Mouse (Mus musculus) left cerebral cortex, postnatal 10 days (tissue): ENCODE results near the gene Klhl35. TPM values are rescaled to one million over a fixed set of nuclear protein-coding genes. Genes with fewer than 3 reads are reported as not detected.
A peak's percentile ranks its signal among the peaks of the same experiment; 100 is the strongest.

Experiments used
- DNase-seq, 2 experiments: peaks; one replicate each; pipeline ENCODE4 v3.0.0; 2021 to 2022; ENCODE audit warnings: low spot score in 2 of 2, mixed read lengths in 1 of 2; ENCODE audit errors: extremely low spot score in 1 of 2
- intact Hi-C: fragments of 180-260 bp; cut with DNase I; formaldehyde crosslinking; loops from one replicate; pipeline ENCODE4 v1.15.1; 2025
- total RNA-seq, 2 experiments: library from RNA; stranded (reverse); gene quantifications; 2 replicates each; pipeline ENCODE4 v1.2.3; 2021

The Klhl35 gene
- total RNA-seq, 2 experiments from 2014 or later, result 1.4 to 2.6 TPM

GRCm38 (mm10) chr7:99448619-99449018 is 17.2 kb upstream of the Klhl35 start:
- intact Hi-C loops, result no loop called here

GRCm38 (mm10) chr7:99449063-99449462 is 16.7 kb upstream of the Klhl35 start:
- no peak for DNase-seq
- intact Hi-C loops, result no loop called here

More at GRCm38 (mm10) chr7:99448619-99449018, 17.2 kb upstream of the Klhl35 start:
- DNase-seq, result no peak

GRCm38 (mm10) chr7:99449751-99450150 is 16.1 kb upstream of the Klhl35 start:
- no peak for DNase-seq
- intact Hi-C loops, result loop anchor here (1.0 to 10.0 kb wide), 3 partner anchors 74 to 175 kb away; no protein-coding TSS in a partner anchor

- peak; percentile 63 to 85 for DNase-seq
- intact Hi-C loops, result loop anchor here (1.0 to 10.0 kb wide), 3 partner anchors 75 to 176 kb away; no protein-coding TSS in a partner anchor
Measured at GRCm38 (mm10) chr7:99450703-99451102, 15.1 kb upstream of the Klhl35 start.

- intact Hi-C loops, result loop anchor here (5.0 to 10.0 kb wide), 2 partner anchors 126 to 178 kb away; no protein-coding TSS in a partner anchor
- DNase-seq, result no peak
Measured at GRCm38 (mm10) chr7:99452859-99453258, 12.9 kb upstream of the Klhl35 start.

GRCm38 (mm10) chr7:99454044-99454443 is 11.8 kb upstream of the Klhl35 start:
- no peak for DNase-seq
- intact Hi-C loops, result loop anchor here (5.0 to 10.0 kb wide), 2 partner anchors 127 to 179 kb away; no protein-coding TSS in a partner anchor

GRCm38 (mm10) chr7:99458849-99459248 is 7.0 kb upstream of the Klhl35 start:
- intact Hi-C loops, result loop anchor here (10.0 kb wide), 1 partner anchor 184 kb away; no protein-coding TSS in a partner anchor
- peak in 1 of 2 experiments; percentile 26 for DNase-seq

GRCm38 (mm10) chr7:99459888-99460652 is 5.7 kb upstream of the Klhl35 start:
- intact Hi-C loops, result loop anchor here (10.0 kb wide), 1 partner anchor 185 kb away; no protein-coding TSS in a partner anchor

GRCm38 (mm10) chr7:99463120-99463519 is 2.7 kb upstream of the Klhl35 start:
- intact Hi-C loops, result no loop called here

More at GRCm38 (mm10) chr7:99459888-99460652, 5.7 kb upstream of the Klhl35 start:
- DNase-seq, result no peak

GRCm38 (mm10) chr7:99467916-99468282 is 2.1 kb downstream of the Klhl35 start:
- peak; percentile 40 to 74 for DNase-seq
- intact Hi-C loops, result no loop called here

More at GRCm38 (mm10) chr7:99463120-99463519, 2.7 kb upstream of the Klhl35 start:
- no peak for DNase-seq

GRCm38 (mm10) chr7:99468283-99469132 is 2.7 kb downstream of the Klhl35 start:
- peak; percentile 58 to 92 for DNase-seq
- intact Hi-C loops, result no loop called here

- DNase-seq, result peak in 1 of 2 experiments; percentile 73
Measured at GRCm38 (mm10) chr7:99469680-99470405, 4.0 kb downstream of the Klhl35 start.

GRCm38 (mm10) chr7:99471578-99471977 is 5.8 kb downstream of the Klhl35 start:
- intact Hi-C loops, result no loop called here

More at GRCm38 (mm10) chr7:99469680-99470405, 4.0 kb downstream of the Klhl35 start:
- intact Hi-C loops, result no loop called here

GRCm38 (mm10) chr7:99473638-99474407 is 8.0 kb downstream of the Klhl35 start:
- intact Hi-C loops, result no loop called here
- DNase-seq, result peak in 1 of 2 experiments; percentile 56

More at GRCm38 (mm10) chr7:99471578-99471977, 5.8 kb downstream of the Klhl35 start:
- DNase-seq, result peak in 1 of 2 experiments; percentile 34

GRCm38 (mm10) chr7:99474836-99475561 is 9.2 kb downstream of the Klhl35 start:
- peak in 1 of 2 experiments; percentile 54 for DNase-seq
- intact Hi-C loops, result no loop called here

- intact Hi-C loops, result no loop called here
- DNase-seq, result no peak
Measured at GRCm38 (mm10) chr7:99475562-99475911, 9.7 kb downstream of the Klhl35 start.

GRCm38 (mm10) chr7:99476558-99477114 is 10.8 kb downstream of the Klhl35 start:
- intact Hi-C loops, result no loop called here
- DNase-seq, result no peak
